Mouse (Mus musculus): ENCODE data around the gene Ggt5. TPM values are rescaled to one million over a fixed set of nuclear protein-coding genes. Genes with fewer than 3 reads are reported as not detected.

Gene Ggt5
- total RNA-seq, 4 experiments from 2014 or later = 1.2 to 2.5 (median 2.0) TPM

GRCm38 (mm10) chr10:75650306-75650902 lies 61.3 kb downstream of the Ggt5 start:
- no peak for DNase-seq (ENCODE audit: low spot score in 2 of 2)

GRCm38 (mm10) chr10:75651381-75652068 lies 62.4 kb downstream of the Ggt5 start:
- no peak for DNase-seq (ENCODE audit: low spot score in 2 of 2)

GRCm38 (mm10) chr10:75654053-75654452 lies 64.9 kb downstream of the Ggt5 start:
- DNase-seq (ENCODE audit: low spot score in 2 of 2) = no peak

GRCm38 (mm10) chr10:75657165-75657564 lies 68.0 kb downstream of the Ggt5 start:
- no peak for DNase-seq (ENCODE audit: low spot score in 2 of 2)

- no peak for DNase-seq (ENCODE audit: low spot score in 2 of 2)
These were observed 68.6 kb downstream of the Ggt5 start for GRCm38 (mm10) chr10:75657772-75658171.

- no peak for DNase-seq (ENCODE audit: low spot score in 2 of 2)
These were observed 72.2 kb downstream of the Ggt5 start for GRCm38 (mm10) chr10:75661381-75661780.

- no peak for DNase-seq (ENCODE audit: low spot score in 2 of 2)
These were observed 72.7 kb downstream of the Ggt5 start for GRCm38 (mm10) chr10:75661876-75662275.

- no peak for DNase-seq (ENCODE audit: low spot score in 2 of 2)
These were observed 73.4 kb downstream of the Ggt5 start for GRCm38 (mm10) chr10:75662575-75662974.

GRCm38 (mm10) chr10:75664673-75665270 lies 75.6 kb downstream of the Ggt5 start:
- DNase-seq (ENCODE audit: low spot score in 2 of 2) = no peak

GRCm38 (mm10) chr10:75666451-75667030 lies 77.4 kb downstream of the Ggt5 start:
- DNase-seq (ENCODE audit: low spot score in 2 of 2) = no peak

Other genes starting within 250 kb of the Ggt5 start
- under 1 TPM in 2 of 4 experiments, not detected in 2; 0.10 to 0.48 TPM for gene Upb1, start 188.2 kb upstream of the Ggt5 start, total RNA-seq (2022)
- 10 to 100 TPM; 67.9 to 78.5 (median 70.7) TPM for gene Snrpd3, start 71.8 kb upstream of the Ggt5 start, total RNA-seq (2022)
- gene Gucd1, start 71.4 kb upstream of the Ggt5 start, total RNA-seq (2022) = 10 to 100 TPM; 46.7 to 68.3 (median 56.0) TPM
- gene Lrrc75b, start 29.0 kb upstream of the Ggt5 start, total RNA-seq (2022) = under 1 TPM in 1 of 4 experiments, not detected in 3; 0.07 TPM
- not detected for gene Ggt1, start 27.7 kb upstream of the Ggt5 start, total RNA-seq (2022)
- gene Susd2, start 54.7 kb downstream of the Ggt5 start, total RNA-seq (2022) = 1 to 10 TPM in 1 of 4 experiments, under 1 TPM in 3; 0.53 to 2.1 (median 0.78) TPM
- 1 to 10 TPM; 6.6 to 9.3 (median 7.4) TPM for gene Cabin1, start 175.0 kb downstream of the Ggt5 start, total RNA-seq (2022)
- gene Ddt, start 184.1 kb downstream of the Ggt5 start, total RNA-seq (2022) = 10 to 100 TPM; 23.6 to 32.6 (median 29.5) TPM
- not detected for gene Gm20441, start 191.6 kb downstream of the Ggt5 start, total RNA-seq (2022)
- gene Gstt3, start 192.1 kb downstream of the Ggt5 start, total RNA-seq (2022) = 1 to 10 TPM; 2.6 to 4.8 (median 3.1) TPM
- gene Gstt1, start 209.2 kb downstream of the Ggt5 start, total RNA-seq (2022) = 1 to 10 TPM; 4.6 to 8.3 (median 4.8) TPM
- gene Gstt4, start 233.2 kb downstream of the Ggt5 start, total RNA-seq (2022) = not detected
- gene Gstt2, start 248.1 kb downstream of the Ggt5 start, total RNA-seq (2022) = 1 to 10 TPM; 2.7 to 6.5 (median 3.8) TPM

Data from gastrocnemius, adult 8-10 months (tissue).